Mouse (Mus musculus): ENCODE results near the gene Slc25a26. TPM values are rescaled to one million over a fixed set of nuclear protein-coding genes. Genes with fewer than 3 reads are reported as not detected.

Gene Slc25a26
- polyA plus RNA-seq, 1 experiment, result 0.08 TPM

GRCm38 (mm10) chr6:94601811-94602210, 101.7 kb downstream of the Slc25a26 start:
- Histone ChIP-seq H3K36me3 (ENCODE audit: control insufficient read depth) (peaks cover 22% of the 10 kb centered on the region), H3K27me3 (ENCODE audit: control insufficient read depth) (no peaks in the 10 kb centered on the region), H3K4me3 (replicated peaks) (no peak overlapping the region), H3K4me1 (ENCODE audit: control insufficient read depth) (peaks cover 2% of the 10 kb centered on the region; the same call in 1 of the 2 replicates), H3K9me3 (ENCODE audit: control insufficient read depth, low read length) (no peaks in the 10 kb centered on the region)
- TF ChIP-seq GATA1 (IDR thresholded peaks at IDR 0.05; ENCODE audit: low read length), result no peak
- no peak for TF ChIP-seq TAL1 (IDR thresholded peaks at IDR 0.05; ENCODE audit: low read length)

- TF ChIP-seq TAL1 (IDR thresholded peaks at IDR 0.05; ENCODE audit: low read length) (no peak), GATA1 (IDR thresholded peaks at IDR 0.05; ENCODE audit: low read length) (no peak)
- peaks cover under 1% of the 10 kb centered on the region; the same call in 1 of the 2 replicates for H3K4me1 ChIP-seq (ENCODE audit: control insufficient read depth)
- no peaks in the 10 kb centered on the region for H3K27me3 ChIP-seq (ENCODE audit: control insufficient read depth)
- no peak overlapping the region for H3K4me3 ChIP-seq (replicated peaks)
- H3K9me3 ChIP-seq (ENCODE audit: control insufficient read depth, low read length), result no peaks in the 10 kb centered on the region
- H3K36me3 ChIP-seq (ENCODE audit: control insufficient read depth), result peaks cover 35% of the 10 kb centered on the region
Measured at GRCm38 (mm10) chr6:94604072-94604471, 103.9 kb downstream of the Slc25a26 start.

GRCm38 (mm10) chr6:94604546-94604945, 104.4 kb downstream of the Slc25a26 start:
- Histone ChIP-seq H3K36me3 (ENCODE audit: control insufficient read depth) (peaks cover 36% of the 10 kb centered on the region), H3K27me3 (ENCODE audit: control insufficient read depth) (no peaks in the 10 kb centered on the region), H3K4me3 (replicated peaks) (no peak overlapping the region), H3K4me1 (ENCODE audit: control insufficient read depth) (no peaks in the 10 kb centered on the region), H3K9me3 (ENCODE audit: control insufficient read depth, low read length) (no peaks in the 10 kb centered on the region)
- TF ChIP-seq GATA1 (IDR thresholded peaks at IDR 0.05; ENCODE audit: low read length), result no peak
- no peak for TF ChIP-seq TAL1 (IDR thresholded peaks at IDR 0.05; ENCODE audit: low read length)

GRCm38 (mm10) chr6:94613235-94613895, 113.2 kb downstream of the Slc25a26 start:
- H3K4me1 ChIP-seq (ENCODE audit: control insufficient read depth), result no peaks in the 10 kb centered on the region
- no peak overlapping the region for H3K4me3 ChIP-seq (replicated peaks)
- no peaks in the 10 kb centered on the region for H3K27me3 ChIP-seq (ENCODE audit: control insufficient read depth)
- peaks cover 32% of the 10 kb centered on the region for H3K36me3 ChIP-seq (ENCODE audit: control insufficient read depth)
- TF ChIP-seq GATA1 (IDR thresholded peaks at IDR 0.05; ENCODE audit: low read length), result no peak
- no peak for TF ChIP-seq TAL1 (IDR thresholded peaks at IDR 0.05; ENCODE audit: low read length)
- H3K9me3 ChIP-seq (ENCODE audit: control insufficient read depth, low read length), result no peaks in the 10 kb centered on the region

- Histone ChIP-seq H3K36me3 (ENCODE audit: control insufficient read depth) (peaks cover 30% of the 10 kb centered on the region), H3K4me1 (ENCODE audit: control insufficient read depth) (no peaks in the 10 kb centered on the region), H3K9me3 (ENCODE audit: control insufficient read depth, low read length) (no peaks in the 10 kb centered on the region), H3K4me3 (replicated peaks) (no peak overlapping the region), H3K27me3 (ENCODE audit: control insufficient read depth) (no peaks in the 10 kb centered on the region)
- TF ChIP-seq GATA1 (IDR thresholded peaks at IDR 0.05; ENCODE audit: low read length) (no peak), TAL1 (IDR thresholded peaks at IDR 0.05; ENCODE audit: low read length) (no peak)
Measured at GRCm38 (mm10) chr6:94614346-94614745, 114.2 kb downstream of the Slc25a26 start.

- Histone ChIP-seq H3K36me3 (ENCODE audit: control insufficient read depth) (peaks cover 33% of the 10 kb centered on the region), H3K27me3 (ENCODE audit: control insufficient read depth) (no peaks in the 10 kb centered on the region), H3K4me1 (ENCODE audit: control insufficient read depth) (no peaks in the 10 kb centered on the region), H3K4me3 (replicated peaks) (no peak overlapping the region), H3K9me3 (ENCODE audit: control insufficient read depth, low read length) (no peaks in the 10 kb centered on the region)
- no peak for TF ChIP-seq GATA1 (IDR thresholded peaks at IDR 0.05; ENCODE audit: low read length)
- TF ChIP-seq TAL1 (IDR thresholded peaks at IDR 0.05; ENCODE audit: low read length), result no peak
Measured at GRCm38 (mm10) chr6:94615936-94616335, 115.8 kb downstream of the Slc25a26 start.

GRCm38 (mm10) chr6:94618671-94619070, 118.5 kb downstream of the Slc25a26 start:
- Histone ChIP-seq H3K4me3 (replicated peaks) (no peak overlapping the region), H3K4me1 (ENCODE audit: control insufficient read depth) (no peaks in the 10 kb centered on the region), H3K9me3 (ENCODE audit: control insufficient read depth, low read length) (no peaks in the 10 kb centered on the region), H3K36me3 (ENCODE audit: control insufficient read depth) (peaks cover 24% of the 10 kb centered on the region), H3K27me3 (ENCODE audit: control insufficient read depth) (no peaks in the 10 kb centered on the region)
- no peak for TF ChIP-seq GATA1 (IDR thresholded peaks at IDR 0.05; ENCODE audit: low read length)
- TF ChIP-seq TAL1 (IDR thresholded peaks at IDR 0.05; ENCODE audit: low read length), result no peak

GRCm38 (mm10) chr6:94620287-94620686, 120.2 kb downstream of the Slc25a26 start:
- Histone ChIP-seq H3K27me3 (ENCODE audit: control insufficient read depth) (no peaks in the 10 kb centered on the region), H3K36me3 (ENCODE audit: control insufficient read depth) (peaks cover 31% of the 10 kb centered on the region), H3K4me3 (replicated peaks) (no peak overlapping the region), H3K9me3 (ENCODE audit: control insufficient read depth, low read length) (no peaks in the 10 kb centered on the region), H3K4me1 (ENCODE audit: control insufficient read depth) (no peaks in the 10 kb centered on the region)
- TF ChIP-seq GATA1 (IDR thresholded peaks at IDR 0.05; ENCODE audit: low read length) (no peak), TAL1 (IDR thresholded peaks at IDR 0.05; ENCODE audit: low read length) (no peak)

- H3K4me3 ChIP-seq (replicated peaks), result no peak overlapping the region
- peaks cover 32% of the 10 kb centered on the region for H3K36me3 ChIP-seq (ENCODE audit: control insufficient read depth)
- no peaks in the 10 kb centered on the region for H3K4me1 ChIP-seq (ENCODE audit: control insufficient read depth)
- H3K27me3 ChIP-seq (ENCODE audit: control insufficient read depth), result no peaks in the 10 kb centered on the region
- TF ChIP-seq GATA1 (IDR thresholded peaks at IDR 0.05; ENCODE audit: low read length) (no peak), TAL1 (IDR thresholded peaks at IDR 0.05; ENCODE audit: low read length) (no peak)
- no peaks in the 10 kb centered on the region for H3K9me3 ChIP-seq (ENCODE audit: control insufficient read depth, low read length)
Measured at GRCm38 (mm10) chr6:94620801-94621301, 120.7 kb downstream of the Slc25a26 start.
